Mouse (Mus musculus) hindbrain, embryonic 15.5 days (tissue): Measurements from ENCODE around the gene Srsf4. TPM values are rescaled to one million over a fixed set of nuclear protein-coding genes. Genes with fewer than 3 reads are reported as not detected.

Source experiments
- ATAC-seq: fragments of 200-750 bp; cut with Nextera tagmentation; 2 replicates; pipeline ENCODE4 v1.8.0; 2017; ENCODE audit warnings: low read depth, moderate number of reproducible peaks, moderate TSS enrichment; ENCODE audit not compliant: low FRiP score
- H3K27ac ChIP-seq: fragments of 300-500 bp; sonication (generic); replicated peaks from 2 replicates; pipeline ENCODE4 v1.5.1; 2015; ENCODE audit warnings: mild to moderate bottlenecking, inconsistent platforms
- H3K27me3 ChIP-seq: fragments of 300-500 bp; sonication (generic); 2 replicates; pipeline ENCODE4 v1.6.1; 2015; ENCODE audit warnings: control low read depth, inconsistent platforms
- H3K36me3 ChIP-seq: fragments of 300-500 bp; sonication (generic); 2 replicates; pipeline ENCODE4 v1.6.1; 2015; ENCODE audit warnings: control low read depth, inconsistent platforms
- H3K4me1 ChIP-seq: fragments of 300-500 bp; sonication (generic); replicated peaks from 2 replicates; pipeline ENCODE4 v1.6.1; 2015; ENCODE audit warnings: control low read depth, inconsistent platforms
- H3K4me2 ChIP-seq: fragments of 300-500 bp; sonication (generic); 2 replicates; pipeline ENCODE4 v1.6.1; 2015; ENCODE audit warnings: moderate library complexity, mild to moderate bottlenecking, inconsistent platforms
- H3K4me3 ChIP-seq: fragments of 300-500 bp; sonication (generic); 2 replicates; pipeline ENCODE4 v1.5.1; 2015; ENCODE audit warnings: mild to moderate bottlenecking, inconsistent platforms
- H3K9ac ChIP-seq: fragments of 300-500 bp; sonication (generic); 2 replicates; pipeline ENCODE4 v1.6.1; 2015; ENCODE audit warnings: inconsistent platforms
- H3K9me3 ChIP-seq: fragments of 300-500 bp; sonication (generic); 2 replicates; pipeline ENCODE4 v1.6.1; 2016; ENCODE audit warnings: control low read depth, inconsistent platforms
- WGBS: fragments of 180-500 bp; shearing (Covaris S2); methylation state at CpG from one replicate; pipeline ENCODE4 v1.1.7; 2015; 5-methylcytosine and 5-hydroxymethylcytosine counted together
- polyA plus RNA-seq: library from polyadenylated mRNA; unstranded; fragments of >200 nt; fragmentation: Nextera tagmentation; extraction: Ambion mirVana; gene quantifications from 2 replicates; pipeline ENCODE4 v1.2.1, GENCODE M21; 2015

Gene Srsf4
- polyA plus RNA-seq, 1 experiment from 2014 or later: 103 TPM

GRCm38 (mm10) chr4:131906423-131906822, 33.0 kb downstream of the Srsf4 start:
- ATAC-seq: no peak
- WGBS: 74% methylated on average over 6 of the region's 6 CpGs
- no peaks in the 10 kb centered on the region for H3K9me3 ChIP-seq
- no peak overlapping the region for H3K27ac ChIP-seq
- no peaks in the 10 kb centered on the region for H3K27me3 ChIP-seq
- H3K4me3 ChIP-seq: no peak overlapping the region
- no peak overlapping the region for H3K4me2 ChIP-seq
- H3K36me3 ChIP-seq: peaks cover 16% of the 10 kb centered on the region
- no peak overlapping the region for H3K9ac ChIP-seq
- peaks cover 13% of the 10 kb centered on the region for H3K4me1 ChIP-seq

- Histone ChIP-seq H3K36me3 (peaks cover 3% of the 10 kb centered on the region; the same call in 1 of the 2 replicates), H3K9ac (no peak overlapping the region), H3K27me3 (peaks cover 10% of the 10 kb centered on the region), H3K4me2 (no peak overlapping the region), H3K27ac (no peak overlapping the region), H3K4me3 (no peak overlapping the region), H3K9me3 (no peaks in the 10 kb centered on the region), H3K4me1 (peaks cover 13% of the 10 kb centered on the region)
- 94% methylated on average over 3 of the region's 3 CpGs for WGBS
- ATAC-seq: no peak
Measured at GRCm38 (mm10) chr4:131907912-131908311, 34.5 kb downstream of the Srsf4 start.

GRCm38 (mm10) chr4:131910237-131910994, 37.0 kb downstream of the Srsf4 start:
- no peak overlapping the region for H3K27ac ChIP-seq
- ATAC-seq: 0 out of 2 replicates have a peak, but pooled peaks have one; percentile 28
- H3K4me3 ChIP-seq: no peak overlapping the region
- 15% methylated on average over 19 of the region's 21 CpGs for WGBS
- H3K36me3 ChIP-seq: no peaks in the 10 kb centered on the region
- H3K9me3 ChIP-seq: no peaks in the 10 kb centered on the region
- H3K27me3 ChIP-seq: peaks cover 28% of the 10 kb centered on the region
- H3K4me2 ChIP-seq: peak overlapping the region; percentile 31
- peaks cover 25% of the 10 kb centered on the region for H3K4me1 ChIP-seq
- H3K9ac ChIP-seq: no peak overlapping the region

GRCm38 (mm10) chr4:131911521-131911920, 38.1 kb downstream of the Srsf4 start:
- Histone ChIP-seq H3K9ac (no peak overlapping the region), H3K4me1 (peaks cover 36% of the 10 kb centered on the region), H3K4me2 (no peak overlapping the region), H3K9me3 (no peaks in the 10 kb centered on the region), H3K27me3 (peaks cover 39% of the 10 kb centered on the region), H3K4me3 (no peak overlapping the region), H3K36me3 (no peaks in the 10 kb centered on the region), H3K27ac (no peak overlapping the region)
- ATAC-seq: no peak
- 48% methylated on average over 5 of the region's 5 CpGs for WGBS

GRCm38 (mm10) chr4:131913526-131913925, 40.1 kb downstream of the Srsf4 start:
- no peak overlapping the region for H3K4me3 ChIP-seq
- no peak overlapping the region for H3K27ac ChIP-seq
- ATAC-seq: no peak
- H3K9me3 ChIP-seq: no peaks in the 10 kb centered on the region
- peaks cover 57% of the 10 kb centered on the region for H3K27me3 ChIP-seq
- no peak overlapping the region for H3K9ac ChIP-seq
- H3K4me1 ChIP-seq: peaks cover 36% of the 10 kb centered on the region
- H3K36me3 ChIP-seq: no peaks in the 10 kb centered on the region
- WGBS: 55% methylated on average over 10 of the region's 10 CpGs
- H3K4me2 ChIP-seq: no peak overlapping the region

GRCm38 (mm10) chr4:131914046-131914643, 40.7 kb downstream of the Srsf4 start:
- Histone ChIP-seq H3K9me3 (no peaks in the 10 kb centered on the region), H3K4me3 (no peak overlapping the region), H3K27me3 (peaks cover 62% of the 10 kb centered on the region), H3K27ac (no peak overlapping the region), H3K4me2 (no peak overlapping the region), H3K9ac (no peak overlapping the region), H3K36me3 (no peaks in the 10 kb centered on the region), H3K4me1 (peaks cover 36% of the 10 kb centered on the region)
- no peak for ATAC-seq
- 6% methylated on average over 9 of the region's 9 CpGs for WGBS

GRCm38 (mm10) chr4:131914891-131915469, 41.6 kb downstream of the Srsf4 start:
- H3K27me3 ChIP-seq: peaks cover 70% of the 10 kb centered on the region
- H3K4me3 ChIP-seq: peak overlapping the region; percentile 29
- H3K4me1 ChIP-seq: peaks cover 35% of the 10 kb centered on the region
- H3K36me3 ChIP-seq: no peaks in the 10 kb centered on the region
- H3K9ac ChIP-seq: peak overlapping the region; percentile 30; the same call in 1 of the 2 replicates
- 2% methylated on average over 31 of the region's 31 CpGs for WGBS
- H3K4me2 ChIP-seq: peak overlapping the region; percentile 56
- ATAC-seq: no peak
- H3K9me3 ChIP-seq: no peaks in the 10 kb centered on the region
- H3K27ac ChIP-seq: no peak overlapping the region

- peaks cover 79% of the 10 kb centered on the region for H3K27me3 ChIP-seq
- H3K4me1 ChIP-seq: peaks cover 35% of the 10 kb centered on the region
- H3K4me2 ChIP-seq: peak overlapping the region; percentile 56
- H3K4me3 ChIP-seq: no peak overlapping the region
- H3K36me3 ChIP-seq: no peaks in the 10 kb centered on the region
- H3K9ac ChIP-seq: no peak overlapping the region
- 23% methylated on average over 13 of the region's 13 CpGs for WGBS
- no peak for ATAC-seq
- H3K27ac ChIP-seq: no peak overlapping the region
- H3K9me3 ChIP-seq: no peaks in the 10 kb centered on the region
Measured at GRCm38 (mm10) chr4:131915821-131916328, 42.5 kb downstream of the Srsf4 start.

GRCm38 (mm10) chr4:131916425-131916824, 43.0 kb downstream of the Srsf4 start:
- Histone ChIP-seq H3K27me3 (peaks cover 83% of the 10 kb centered on the region), H3K27ac (no peak overlapping the region), H3K4me2 (no peak overlapping the region), H3K36me3 (no peaks in the 10 kb centered on the region), H3K4me3 (no peak overlapping the region), H3K9me3 (no peaks in the 10 kb centered on the region), H3K4me1 (peaks cover 39% of the 10 kb centered on the region), H3K9ac (no peak overlapping the region)
- ATAC-seq: no peak
- WGBS: 8% methylated on average over 14 of the region's 15 CpGs

GRCm38 (mm10) chr4:131917010-131917555, 43.7 kb downstream of the Srsf4 start:
- H3K4me3 ChIP-seq: no peak overlapping the region
- H3K9me3 ChIP-seq: no peaks in the 10 kb centered on the region
- no peak overlapping the region for H3K27ac ChIP-seq
- H3K4me2 ChIP-seq: no peak overlapping the region
- ATAC-seq: no peak
- H3K9ac ChIP-seq: no peak overlapping the region
- peaks cover 87% of the 10 kb centered on the region for H3K27me3 ChIP-seq
- WGBS: 82% methylated on average over 10 of the region's 10 CpGs
- H3K36me3 ChIP-seq: no peaks in the 10 kb centered on the region
- H3K4me1 ChIP-seq: peaks cover 46% of the 10 kb centered on the region

- Histone ChIP-seq H3K4me1 (peaks cover 51% of the 10 kb centered on the region), H3K36me3 (no peaks in the 10 kb centered on the region), H3K9me3 (no peaks in the 10 kb centered on the region), H3K4me3 (no peak overlapping the region), H3K27ac (no peak overlapping the region), H3K4me2 (no peak overlapping the region), H3K9ac (no peak overlapping the region), H3K27me3 (peaks cover 87% of the 10 kb centered on the region)
- WGBS: 61% methylated on average over 7 of the region's 7 CpGs
- ATAC-seq: no peak
Measured at GRCm38 (mm10) chr4:131918026-131918533, 44.7 kb downstream of the Srsf4 start.
